Mouse (Mus musculus) heart, postnatal 14 days (tissue): ENCODE results near the gene Lyrm9. TPM values are rescaled to one million over a fixed set of nuclear protein-coding genes. Genes with fewer than 3 reads are reported as not detected.

ENCODE experiments used
- DNase-seq, 2 experiments: peaks; one replicate each; pipeline ENCODE4 v3.0.0; 2021 to 2022
- intact Hi-C: fragments of 180-260 bp; cut with DNase I; formaldehyde crosslinking; loops from one replicate; pipeline ENCODE4 v1.15.1; 2025
- total RNA-seq, 2 experiments: library from RNA; stranded (reverse); gene quantifications; 2 replicates each; pipeline ENCODE4 v1.2.3; 2021

Gene Lyrm9
- total RNA-seq, 2 experiments from 2014 or later = 31.1 to 36.3 TPM

DNA sequence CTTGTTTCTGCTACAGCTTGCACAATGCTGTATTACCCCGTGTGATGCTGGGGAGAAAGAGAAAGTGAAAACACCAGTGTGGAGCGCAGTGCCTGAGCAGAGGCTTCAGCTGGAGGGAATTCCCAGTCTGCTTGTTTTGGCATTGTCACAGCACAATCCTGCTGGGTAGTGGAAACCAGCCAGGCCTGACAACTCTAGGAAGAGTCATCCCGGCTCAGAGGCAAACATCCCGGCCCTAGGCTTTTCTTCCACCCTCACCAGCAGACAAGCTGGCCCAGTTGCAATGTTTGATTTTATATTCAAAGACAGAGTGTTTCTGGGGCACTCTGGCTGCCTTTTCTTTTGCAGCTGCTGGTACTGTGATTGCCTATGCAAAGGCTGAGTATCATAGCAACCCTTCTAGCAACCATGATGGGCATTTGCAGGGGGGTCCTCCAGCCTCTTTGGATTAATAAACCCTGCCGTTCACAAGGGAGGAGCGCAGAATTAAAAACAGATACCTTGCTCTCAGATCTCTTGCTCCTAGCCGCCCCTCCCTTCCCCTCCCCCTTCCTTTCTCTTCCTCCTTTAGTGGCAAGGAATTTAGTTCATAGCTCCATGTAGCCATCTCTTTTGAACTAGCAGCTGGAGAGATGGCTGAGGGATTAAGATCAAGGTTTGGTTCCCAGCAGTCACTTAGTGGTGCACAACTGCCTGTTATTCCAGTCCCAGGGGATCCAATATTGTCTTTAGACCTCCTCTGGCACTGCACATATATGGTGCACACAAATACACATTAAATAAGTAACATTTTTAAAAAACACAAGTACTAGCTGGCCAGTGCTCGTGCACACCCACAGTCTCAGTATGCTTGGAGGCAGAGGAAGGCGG is 61.0 kb downstream of the Lyrm9 start:
- peak; percentile 72 to 84 for DNase-seq
- intact Hi-C loops = no loop called here

GRCm38 (mm10) chr11:78889156-78889555 is 62.8 kb downstream of the Lyrm9 start:
- intact Hi-C loops = no loop called here
- DNase-seq = no peak

Other genes starting within 250 kb of the Lyrm9 start
- gene Nlk, start 129.2 kb upstream of the Lyrm9 start, total RNA-seq = 10 to 100 TPM; 14.4 to 16.3 TPM
- gene Ccnq, start 74.9 kb upstream of the Lyrm9 start, total RNA-seq = 10 to 100 TPM; 12.9 to 14.2 TPM
- gene Nos2, start 94.2 kb downstream of the Lyrm9 start, total RNA-seq = 1 to 10 TPM; 6.6 TPM
- 10 to 100 TPM; 35.5 to 36.1 TPM for gene Lgals9, start 158.4 kb downstream of the Lyrm9 start, total RNA-seq